Mouse (Mus musculus) forebrain, postnatal 0 days (tissue): ENCODE data around the gene Larp4. TPM values are rescaled to one million over a fixed set of nuclear protein-coding genes. Genes with fewer than 3 reads are reported as not detected.
A peak's percentile ranks its signal among the peaks of the same experiment; 100 is the strongest.

Experiments
- ATAC-seq: fragments of 200-750 bp; cut with Nextera tagmentation; 2 replicates; pipeline ENCODE4 v1.8.0; 2017; ENCODE audit warnings: mild to moderate bottlenecking, moderate library complexity
- DNase-seq: peaks from one replicate; pipeline ENCODE4 v3.0.0-alpha.2; 2015
- H3K27ac ChIP-seq: fragments of 300-500 bp; sonication (generic); 2 replicates; pipeline ENCODE4 v1.5.1; 2014; ENCODE audit warnings: low read depth, mild to moderate bottlenecking, antibody characterized with exemption, low read length, moderate library complexity, mixed read lengths
- H3K27me3 ChIP-seq: fragments of 300-500 bp; sonication (generic); 2 replicates; pipeline ENCODE4 v1.6.1; 2014; ENCODE audit warnings: mild to moderate bottlenecking, low read length, mixed read lengths; ENCODE audit not compliant: insufficient read depth
- H3K36me3 ChIP-seq: fragments of 300-500 bp; sonication (generic); 2 replicates; pipeline ENCODE4 v1.6.1; 2014; ENCODE audit warnings: mild to moderate bottlenecking, moderate library complexity; ENCODE audit not compliant: insufficient read depth
- H3K4me1 ChIP-seq: fragments of 300-500 bp; sonication (generic); 2 replicates; pipeline ENCODE4 v1.6.1; 2014; ENCODE audit warnings: antibody characterized with exemption; ENCODE audit not compliant: insufficient read depth
- H3K4me2 ChIP-seq: fragments of 300-500 bp; sonication (generic); 2 replicates; pipeline ENCODE4 v1.6.1; 2014; ENCODE audit warnings: low read depth, mild to moderate bottlenecking, moderate library complexity
- H3K4me3 ChIP-seq: fragments of 300-500 bp; sonication (generic); 2 replicates; pipeline ENCODE4 v1.5.1; 2014; ENCODE audit warnings: low read depth, low read length, mixed read lengths
- H3K9ac ChIP-seq: fragments of 300-500 bp; sonication (generic); 2 replicates; pipeline ENCODE4 v1.6.1; 2014; ENCODE audit warnings: mild to moderate bottlenecking
- H3K9me3 ChIP-seq: fragments of 300-500 bp; sonication (generic); 2 replicates; pipeline ENCODE4 v1.6.1; 2016; ENCODE audit warnings: low read length
- CTCF ChIP-seq: sonication (generic); IDR thresholded peaks from 2 replicates; pipeline ENCODE4 v1.5.1; 2016; ENCODE audit warnings: antibody characterized with exemption, control low read depth, low read depth
- WGBS: fragments of 180-500 bp; shearing (Covaris S2); extraction: QIAGEN DNeasy Blood & Tissue Kit; methylation state at CpG from one replicate; pipeline ENCODE4 v1.1.7; 2014; 5-methylcytosine and 5-hydroxymethylcytosine counted together
- polyA plus RNA-seq: library from polyadenylated mRNA; unstranded; fragments of >200 nt; fragmentation: Nextera tagmentation; extraction: Ambion mirVana; gene quantifications from 2 replicates; pipeline ENCODE4 v1.2.1, GENCODE M21; 2015
- total RNA-seq: library from RNA; depleted of rRNA; stranded (reverse); fragments of >200 nt; gene quantifications from 2 replicates; pipeline ENCODE4 v1.2.3, GENCODE M21; 2014

Gene Larp4
- total and polyA plus RNA-seq, 2 experiments from 2014 or later, result 19.1 to 48.6 TPM

DNA sequence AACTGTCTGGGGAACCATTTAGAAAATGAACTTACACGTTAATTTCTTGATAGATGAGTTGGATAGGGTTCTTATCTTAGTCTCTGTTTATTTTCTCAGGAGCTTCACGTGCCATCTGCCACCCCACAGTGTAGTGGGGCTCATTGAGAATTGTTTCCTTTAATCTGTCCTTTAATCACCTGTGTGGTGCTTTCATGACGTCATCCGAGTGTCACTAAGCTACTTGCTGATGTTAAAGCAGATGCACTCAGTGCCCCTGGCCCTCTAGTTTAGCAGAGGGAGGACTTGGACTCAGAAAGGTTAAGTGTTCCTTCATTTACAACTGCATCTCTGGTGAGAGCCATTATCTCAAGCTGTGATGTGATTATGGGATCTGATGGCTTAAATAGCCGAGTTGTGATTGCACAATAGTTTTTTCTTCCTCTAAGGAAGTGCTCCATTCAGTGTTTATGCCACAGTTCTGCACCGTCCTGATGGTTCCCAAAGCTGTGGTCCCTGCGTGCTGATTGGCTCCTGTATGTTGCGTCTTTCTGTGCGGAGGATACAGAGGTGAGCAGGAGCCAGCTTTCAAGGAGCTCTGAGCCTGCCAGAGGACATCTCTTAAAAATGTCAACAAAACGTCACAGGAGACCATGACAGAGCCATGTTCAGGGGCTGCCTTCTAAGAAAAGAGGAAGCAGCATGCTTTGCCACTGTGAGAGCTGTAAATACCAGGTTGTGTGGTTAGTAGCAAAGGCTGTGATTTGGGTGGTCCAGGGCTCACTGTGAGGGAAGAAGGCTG lies 71.6 kb downstream of the Larp4 start:
- Histone ChIP-seq H3K27ac (no peak overlapping the region), H3K27me3 (no peaks in the 10 kb centered on the region), H3K36me3 (no peaks in the 10 kb centered on the region), H3K4me2 (peak overlapping the region; percentile 59), H3K9ac (peak overlapping the region; percentile 100), H3K4me1 (peaks cover 16% of the 10 kb centered on the region), H3K4me3 (peak overlapping the region; percentile 94), H3K9me3 (no peaks in the 10 kb centered on the region)
- no peak for TF ChIP-seq CTCF
- 26% methylated on average over 10 of the region's 10 CpGs for WGBS
- no peak for DNase-seq
- ATAC-seq, result no peak

- Histone ChIP-seq H3K4me1 (peaks cover 16% of the 10 kb centered on the region), H3K9me3 (no peaks in the 10 kb centered on the region), H3K4me3 (no peak overlapping the region), H3K27ac (no peak overlapping the region), H3K9ac (no peak overlapping the region), H3K36me3 (no peaks in the 10 kb centered on the region), H3K27me3 (no peaks in the 10 kb centered on the region), H3K4me2 (peak overlapping the region; percentile 59)
- TF ChIP-seq CTCF, result no peak
- 81% methylated on average over 9 of the region's 9 CpGs for WGBS
- ATAC-seq (no peak), DNase-seq (no peak)
Measured at GRCm38 (mm10) chr15:100042048-100042400, 72.2 kb downstream of the Larp4 start.

DNA sequence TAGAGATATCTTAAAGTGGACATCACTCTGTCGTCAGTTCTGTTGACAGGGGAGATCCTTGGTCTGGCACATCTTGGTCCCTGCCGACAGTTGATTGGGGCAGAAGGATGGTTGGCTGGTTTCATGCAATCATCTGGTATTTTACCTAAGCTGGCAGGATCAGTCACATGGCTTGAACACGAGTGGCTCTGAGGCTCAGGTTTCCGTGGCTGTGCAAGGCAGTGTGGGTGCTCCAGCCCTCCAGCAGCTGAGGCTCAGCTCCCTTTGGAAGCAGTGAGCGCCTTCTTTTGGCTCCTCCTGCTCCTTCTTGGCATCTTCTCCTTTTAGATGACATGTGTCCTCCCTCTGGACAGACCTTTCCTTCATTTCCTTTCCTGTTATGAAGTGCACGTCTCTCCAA lies 75.7 kb downstream of the Larp4 start:
- no peak overlapping the region for H3K27ac ChIP-seq
- H3K4me2 ChIP-seq, result no peak overlapping the region
- H3K4me3 ChIP-seq, result no peak overlapping the region
- TF ChIP-seq CTCF, result no peak
- DNase-seq (no peak), ATAC-seq (no peak)
- H3K36me3 ChIP-seq, result no peaks in the 10 kb centered on the region
- no peak overlapping the region for H3K9ac ChIP-seq
- H3K4me1 ChIP-seq, result peaks cover 10% of the 10 kb centered on the region
- H3K9me3 ChIP-seq, result no peaks in the 10 kb centered on the region
- WGBS, result 50% methylated on average over 6 of the region's 6 CpGs
- no peaks in the 10 kb centered on the region for H3K27me3 ChIP-seq

- Histone ChIP-seq H3K9me3 (no peaks in the 10 kb centered on the region), H3K27ac (no peak overlapping the region), H3K4me1 (peaks cover 6% of the 10 kb centered on the region; the same call in 1 of the 2 replicates), H3K36me3 (no peaks in the 10 kb centered on the region), H3K4me2 (no peak overlapping the region), H3K9ac (no peak overlapping the region), H3K4me3 (no peak overlapping the region), H3K27me3 (no peaks in the 10 kb centered on the region)
- TF ChIP-seq CTCF, result no peak
- 73% methylated on average over 7 of the region's 7 CpGs for WGBS
- no peak for ATAC-seq
- DNase-seq, result no peak
Measured at GRCm38 (mm10) chr15:100049496-100050087, 79.7 kb downstream of the Larp4 start.

DNA sequence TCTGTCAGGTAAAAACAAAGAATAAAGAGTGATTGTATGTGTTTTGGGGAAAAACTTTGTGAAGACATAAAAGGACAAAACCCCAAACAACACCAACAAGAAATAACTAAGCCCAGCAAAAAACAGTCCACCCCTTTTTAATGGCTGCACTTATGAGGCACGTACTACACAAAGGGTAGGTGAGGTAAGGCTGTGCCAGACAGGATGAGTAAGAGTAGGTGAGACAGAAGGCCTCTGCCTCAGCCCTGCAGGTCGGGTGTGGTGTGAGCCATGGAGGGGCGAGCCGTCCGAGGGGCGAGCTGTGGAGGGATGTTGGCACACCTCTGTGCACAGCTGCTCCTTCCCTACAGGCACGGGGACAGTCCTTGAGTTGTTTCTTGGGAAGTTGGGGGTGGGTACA lies 81.1 kb downstream of the Larp4 start:
- Histone ChIP-seq H3K4me3 (no peak overlapping the region), H3K27ac (no peak overlapping the region), H3K9me3 (no peaks in the 10 kb centered on the region), H3K4me1 (peaks cover 6% of the 10 kb centered on the region; the same call in 1 of the 2 replicates), H3K36me3 (no peaks in the 10 kb centered on the region), H3K27me3 (no peaks in the 10 kb centered on the region), H3K4me2 (no peak overlapping the region), H3K9ac (no peak overlapping the region)
- ATAC-seq (no peak), DNase-seq (no peak)
- 72% methylated on average over 7 of the region's 7 CpGs for WGBS
- TF ChIP-seq CTCF, result no peak

GRCm38 (mm10) chr15:100052726-100053125 lies 82.9 kb downstream of the Larp4 start:
- DNase-seq (no peak), ATAC-seq (no peak)
- no peak overlapping the region; the same call in 1 of the 2 replicates for H3K9ac ChIP-seq
- no peaks in the 10 kb centered on the region for H3K36me3 ChIP-seq
- H3K27me3 ChIP-seq, result no peaks in the 10 kb centered on the region
- H3K4me1 ChIP-seq, result 0 out of 2 replicates have a peak, but pooled peaks cover 6% of the 10 kb centered on the region
- no peak overlapping the region for H3K4me2 ChIP-seq
- TF ChIP-seq CTCF, result no peak
- WGBS, result 43% methylated on average over 3 of the region's 3 CpGs
- no peak overlapping the region for H3K27ac ChIP-seq
- no peak overlapping the region for H3K4me3 ChIP-seq
- no peaks in the 10 kb centered on the region for H3K9me3 ChIP-seq

- DNase-seq (no peak), ATAC-seq (no peak)
- 85% methylated on average over 7 of the region's 7 CpGs for WGBS
- Histone ChIP-seq H3K9me3 (no peaks in the 10 kb centered on the region), H3K9ac (no peak overlapping the region), H3K4me2 (no peak overlapping the region), H3K4me3 (no peak overlapping the region), H3K36me3 (no peaks in the 10 kb centered on the region), H3K27me3 (no peaks in the 10 kb centered on the region), H3K4me1 (0 out of 2 replicates have a peak, but pooled peaks cover 6% of the 10 kb centered on the region), H3K27ac (no peak overlapping the region)
- no peak for TF ChIP-seq CTCF
Measured at GRCm38 (mm10) chr15:100056397-100056908, 86.6 kb downstream of the Larp4 start.
